Mouse (Mus musculus) bone marrow macrophage, adult 2 months (primary cell): ENCODE results near the gene 4930595M18Rik. TPM values are rescaled to one million over a fixed set of nuclear protein-coding genes. Genes with fewer than 3 reads are reported as not detected.

Experiments used
- H3K27ac ChIP-seq: 2 replicates; pipeline ENCODE4 v1.5.1; 2012; ENCODE audit warnings: low read depth, low read length; ENCODE audit not compliant: insufficient read depth
- H3K4me1 ChIP-seq: 2 replicates; pipeline ENCODE4 v1.6.1; 2012; ENCODE audit warnings: low read length; ENCODE audit not compliant: control insufficient read depth, insufficient read depth
- H3K4me3 ChIP-seq: 2 replicates; pipeline ENCODE4 v1.5.1; 2012; ENCODE audit warnings: mild to moderate bottlenecking, low read length, moderate library complexity; ENCODE audit not compliant: insufficient read depth
- CTCF ChIP-seq: IDR thresholded peaks from 2 replicates; pipeline ENCODE4 v1.5.1; 2012; ENCODE audit warnings: low read depth, mild to moderate bottlenecking, low read length, moderate library complexity
- POLR2A ChIP-seq: IDR thresholded peaks from 2 replicates; pipeline ENCODE4 v1.6.1; 2012; ENCODE audit warnings: mild to moderate bottlenecking, low read depth, low read length, borderline replicate concordance
- polyA plus RNA-seq: library from polyadenylated mRNA; stranded (reverse); fragments of >200 nt; gene quantifications from 2 replicates; pipeline ENCODE4 v1.2.4, GENCODE M21; 2012; ENCODE audit not compliant: missing spikeins, insufficient read depth, insufficient read length

4930595M18Rik gene
- polyA plus RNA-seq, result not detected in 2 replicates

DNA sequence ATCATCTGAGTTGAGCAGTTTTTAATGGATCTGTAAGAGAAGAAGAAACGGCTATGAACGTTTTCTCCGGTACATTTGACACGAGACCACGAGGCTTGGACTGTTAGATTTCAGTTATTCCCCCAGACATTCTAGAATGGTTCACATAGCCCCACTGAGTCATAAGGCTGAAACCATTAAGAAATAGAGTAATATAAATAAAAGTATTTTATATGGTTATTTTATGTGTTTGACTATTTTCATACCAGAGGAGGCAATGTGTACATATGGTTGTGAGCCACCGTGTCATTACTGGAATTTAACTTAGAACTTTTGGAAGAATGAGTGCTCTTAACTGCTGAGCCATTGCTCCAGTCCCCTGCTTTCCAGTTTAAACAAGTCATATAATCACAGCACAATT lies at the start of gene 4930595M18Rik:
TSS of gene 4930595M18Rik (minus strand) at position 101 of the 400 bp plus-strand sequence.
- Histone ChIP-seq H3K4me3 (no peak within 1 kb of the TSS), H3K4me1 (no peaks in the 10 kb centered on the region), H3K27ac (no peak within 1 kb of the TSS)
- no peak for TF ChIP-seq POLR2A
- no peak for TF ChIP-seq CTCF

DNA sequence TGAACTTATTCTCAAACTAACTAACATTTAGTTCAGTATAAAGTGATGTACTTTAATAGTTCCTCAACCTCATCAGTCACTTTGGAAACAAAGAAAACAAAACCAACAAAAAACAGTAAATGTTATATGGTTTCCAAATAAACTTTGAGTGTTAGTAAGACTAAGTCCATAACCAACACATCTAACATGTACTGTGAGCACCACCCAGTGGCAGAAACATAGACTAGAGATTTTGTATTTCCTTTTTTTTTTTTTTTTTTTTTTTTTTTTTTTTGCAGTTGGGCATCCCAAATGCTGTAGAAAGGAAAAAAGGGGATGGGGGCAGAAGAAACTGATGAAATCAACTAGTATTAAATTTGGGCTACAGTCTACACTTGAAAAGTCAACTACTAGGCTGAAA lies 14.6 kb upstream of the 4930595M18Rik start:
- Histone ChIP-seq H3K27ac (no peak overlapping the region), H3K4me1 (no peaks in the 10 kb centered on the region), H3K4me3 (no peak overlapping the region)
- no peak for TF ChIP-seq CTCF
- no peak for TF ChIP-seq POLR2A
